Mouse (Mus musculus): ENCODE measurements around the gene Rab6b. TPM values are rescaled to one million over a fixed set of nuclear protein-coding genes. Genes with fewer than 3 reads are reported as not detected.

Rab6b gene
- polyA plus RNA-seq, 1 experiment from 2014 or later, result 5.2 TPM

- no peak overlapping the region; the same call in 1 of the 2 replicates for H3K4me2 ChIP-seq
- H3K4me1 ChIP-seq, result peaks cover 40% of the 10 kb centered on the region
- ATAC-seq (replicated peaks; ENCODE audit: low FRiP score), result no peak
- H3K9ac ChIP-seq, result no peak overlapping the region
- peaks cover 53% of the 10 kb centered on the region for H3K27me3 ChIP-seq
- 64% methylated on average over 2 of the region's 2 CpGs for WGBS
- H3K4me3 ChIP-seq (replicated peaks), result no peak overlapping the region
- no peak overlapping the region for H3K27ac ChIP-seq
- H3K36me3 ChIP-seq, result no peaks in the 10 kb centered on the region
- no peaks in the 10 kb centered on the region for H3K9me3 ChIP-seq (replicated peaks)
Observed at GRCm38 (mm10) chr9:103109911-103110310, 1.7 kb upstream of the Rab6b start.

- H3K27me3 ChIP-seq, result peaks cover 58% of the 10 kb centered on the region
Observed at GRCm38 (mm10) chr9:103110727-103111501, 673 bp upstream of the Rab6b start.

GRCm38 (mm10) chr9:103112471-103113271 lies 1.1 kb downstream of the Rab6b start:
- Histone ChIP-seq H3K27me3 (peaks cover 58% of the 10 kb centered on the region), H3K9me3 (replicated peaks) (no peaks in the 10 kb centered on the region), H3K4me3 (replicated peaks) (peak overlapping the region; percentile 71), H3K4me1 (peaks cover 40% of the 10 kb centered on the region), H3K27ac (no peak overlapping the region), H3K9ac (peak overlapping the region; percentile 71), H3K36me3 (no peaks in the 10 kb centered on the region), H3K4me2 (peak overlapping the region; percentile 98)
- WGBS, result 2% methylated on average over 34 of the region's 35 CpGs
- peak; percentile 27; the same call in 1 of the 2 replicates for ATAC-seq (replicated peaks; ENCODE audit: low FRiP score)

More at GRCm38 (mm10) chr9:103110727-103111501, 673 bp upstream of the Rab6b start:
- H3K4me1 ChIP-seq, result peaks cover 40% of the 10 kb centered on the region
- 16% methylated on average over 18 of the region's 18 CpGs for WGBS
- 0 out of 2 replicates have a peak overlapping the region, but pooled peaks have one; percentile 13 for H3K27ac ChIP-seq
- no peaks in the 10 kb centered on the region for H3K36me3 ChIP-seq
- peak overlapping the region; percentile 98 for H3K4me2 ChIP-seq
- H3K4me3 ChIP-seq (replicated peaks), result peak overlapping the region; percentile 71
- H3K9me3 ChIP-seq (replicated peaks), result no peaks in the 10 kb centered on the region
- peak overlapping the region; percentile 71 for H3K9ac ChIP-seq
- no peak for ATAC-seq (replicated peaks; ENCODE audit: low FRiP score)

- H3K27me3 ChIP-seq, result peaks cover 58% of the 10 kb centered on the region
- H3K9ac ChIP-seq, result no peak overlapping the region
- H3K36me3 ChIP-seq, result no peaks in the 10 kb centered on the region
- WGBS, result 28% methylated on average over 10 of the region's 11 CpGs
- no peaks in the 10 kb centered on the region for H3K9me3 ChIP-seq (replicated peaks)
- 0 out of 2 replicates have a peak, but pooled peaks have one; percentile 22 for ATAC-seq (replicated peaks; ENCODE audit: low FRiP score)
- H3K4me2 ChIP-seq, result peak overlapping the region; percentile 98; the same call in 1 of the 2 replicates
- H3K27ac ChIP-seq, result no peak overlapping the region
- H3K4me3 ChIP-seq (replicated peaks), result peak overlapping the region; percentile 71
- peaks cover 40% of the 10 kb centered on the region for H3K4me1 ChIP-seq
Observed at GRCm38 (mm10) chr9:103113351-103113750, 1.8 kb downstream of the Rab6b start.

GRCm38 (mm10) chr9:103114326-103114725 lies 2.7 kb downstream of the Rab6b start:
- no peak overlapping the region for H3K4me3 ChIP-seq (replicated peaks)
- no peaks in the 10 kb centered on the region for H3K36me3 ChIP-seq
- ATAC-seq (replicated peaks; ENCODE audit: low FRiP score), result no peak
- H3K9me3 ChIP-seq (replicated peaks), result no peaks in the 10 kb centered on the region
- H3K27me3 ChIP-seq, result peaks cover 58% of the 10 kb centered on the region
- no peak overlapping the region for H3K4me2 ChIP-seq
- no peak overlapping the region for H3K9ac ChIP-seq
- 84% methylated on average over 8 of the region's 8 CpGs for WGBS
- H3K27ac ChIP-seq, result no peak overlapping the region
- peaks cover 37% of the 10 kb centered on the region for H3K4me1 ChIP-seq

GRCm38 (mm10) chr9:103114901-103115300 lies 3.3 kb downstream of the Rab6b start:
- Histone ChIP-seq H3K27ac (no peak overlapping the region), H3K4me1 (peaks cover 31% of the 10 kb centered on the region), H3K9me3 (replicated peaks) (no peaks in the 10 kb centered on the region), H3K9ac (no peak overlapping the region), H3K4me3 (replicated peaks) (no peak overlapping the region), H3K36me3 (no peaks in the 10 kb centered on the region), H3K4me2 (no peak overlapping the region), H3K27me3 (peaks cover 54% of the 10 kb centered on the region)
- no peak for ATAC-seq (replicated peaks; ENCODE audit: low FRiP score)
- WGBS, result 93% methylated on average over 13 of the region's 13 CpGs

- H3K4me2 ChIP-seq, result no peak overlapping the region
- no peak overlapping the region for H3K27ac ChIP-seq
- H3K9ac ChIP-seq, result no peak overlapping the region
- H3K4me1 ChIP-seq, result peaks cover 15% of the 10 kb centered on the region
- H3K27me3 ChIP-seq, result peaks cover 35% of the 10 kb centered on the region
- no peaks in the 10 kb centered on the region for H3K36me3 ChIP-seq
- ATAC-seq (replicated peaks; ENCODE audit: low FRiP score), result no peak
- no peaks in the 10 kb centered on the region for H3K9me3 ChIP-seq (replicated peaks)
- H3K4me3 ChIP-seq (replicated peaks), result no peak overlapping the region
- 79% methylated on average over 4 of the region's 4 CpGs for WGBS
Observed at GRCm38 (mm10) chr9:103116941-103117340, 5.4 kb downstream of the Rab6b start.

GRCm38 (mm10) chr9:103117495-103117894 lies 5.9 kb downstream of the Rab6b start:
- Histone ChIP-seq H3K9ac (no peak overlapping the region), H3K4me2 (no peak overlapping the region)
- WGBS, result 70% methylated on average over 5 of the region's 5 CpGs

GRCm38 (mm10) chr9:103117951-103118350 lies 6.4 kb downstream of the Rab6b start:
- Histone ChIP-seq H3K9ac (no peak overlapping the region), H3K4me1 (peaks cover 5% of the 10 kb centered on the region), H3K27ac (no peak overlapping the region), H3K36me3 (no peaks in the 10 kb centered on the region), H3K4me3 (replicated peaks) (no peak overlapping the region), H3K4me2 (no peak overlapping the region), H3K9me3 (replicated peaks) (no peaks in the 10 kb centered on the region), H3K27me3 (peaks cover 25% of the 10 kb centered on the region)
- 90% methylated on average over 8 of the region's 8 CpGs for WGBS
- ATAC-seq (replicated peaks; ENCODE audit: low FRiP score), result no peak

More at GRCm38 (mm10) chr9:103117495-103117894, 5.9 kb downstream of the Rab6b start:
- H3K27me3 ChIP-seq, result peaks cover 29% of the 10 kb centered on the region
- no peak for ATAC-seq (replicated peaks; ENCODE audit: low FRiP score)
- H3K9me3 ChIP-seq (replicated peaks), result no peaks in the 10 kb centered on the region
- no peak overlapping the region for H3K4me3 ChIP-seq (replicated peaks)
- H3K4me1 ChIP-seq, result peaks cover 9% of the 10 kb centered on the region
- H3K36me3 ChIP-seq, result no peaks in the 10 kb centered on the region
- H3K27ac ChIP-seq, result no peak overlapping the region

GRCm38 (mm10) chr9:103118651-103119275 lies 7.2 kb downstream of the Rab6b start:
- Histone ChIP-seq H3K9me3 (replicated peaks) (no peaks in the 10 kb centered on the region), H3K4me2 (no peak overlapping the region), H3K27me3 (peaks cover 17% of the 10 kb centered on the region), H3K9ac (no peak overlapping the region), H3K4me1 (no peaks in the 10 kb centered on the region), H3K4me3 (replicated peaks) (no peak overlapping the region), H3K27ac (no peak overlapping the region), H3K36me3 (no peaks in the 10 kb centered on the region)
- no peak for ATAC-seq (replicated peaks; ENCODE audit: low FRiP score)
- 87% methylated on average over 5 of the region's 5 CpGs for WGBS

GRCm38 (mm10) chr9:103119781-103120180 lies 8.2 kb downstream of the Rab6b start:
- peaks cover 6% of the 10 kb centered on the region for H3K27me3 ChIP-seq
- H3K4me2 ChIP-seq, result no peak overlapping the region
- no peak for ATAC-seq (replicated peaks; ENCODE audit: low FRiP score)
- H3K36me3 ChIP-seq, result no peaks in the 10 kb centered on the region
- WGBS, result 87% methylated on average over 9 of the region's 9 CpGs
- H3K4me3 ChIP-seq (replicated peaks), result no peak overlapping the region
- H3K27ac ChIP-seq, result no peak overlapping the region
- H3K4me1 ChIP-seq, result no peaks in the 10 kb centered on the region
- no peaks in the 10 kb centered on the region for H3K9me3 ChIP-seq (replicated peaks)
- H3K9ac ChIP-seq, result no peak overlapping the region
